Mouse (Mus musculus) hindbrain, postnatal 0 days (tissue): ENCODE measurements around the gene Pex16. TPM values are rescaled to one million over a fixed set of nuclear protein-coding genes. Genes with fewer than 3 reads are reported as not detected.

Experiments used
- ATAC-seq: fragments of 200-750 bp; cut with Nextera tagmentation; 2 replicates; pipeline ENCODE4 v1.8.0; 2017; ENCODE audit warnings: mild to moderate bottlenecking, moderate TSS enrichment, moderate library complexity
- DNase-seq: peaks from one replicate; pipeline ENCODE4 v3.0.0-alpha.2; 2015; ENCODE audit warnings: low spot score
- H3K27ac ChIP-seq: fragments of 300-500 bp; sonication (generic); 2 replicates; pipeline ENCODE4 v1.5.1; 2014; ENCODE audit warnings: mild to moderate bottlenecking
- H3K27me3 ChIP-seq: fragments of 300-500 bp; sonication (generic); 2 replicates; pipeline ENCODE4 v1.6.1; 2014; ENCODE audit warnings: low read length, mixed read lengths; ENCODE audit not compliant: insufficient read depth
- H3K36me3 ChIP-seq: fragments of 300-500 bp; sonication (generic); 2 replicates; pipeline ENCODE4 v1.6.1; 2014; ENCODE audit warnings: low read length, mixed read lengths; ENCODE audit not compliant: insufficient read depth
- H3K4me1 ChIP-seq: fragments of 300-500 bp; sonication (generic); 2 replicates; pipeline ENCODE4 v1.6.1; 2014; ENCODE audit warnings: antibody characterized with exemption, low read length, mixed read lengths; ENCODE audit not compliant: insufficient read depth
- H3K4me2 ChIP-seq: fragments of 300-500 bp; sonication (generic); 2 replicates; pipeline ENCODE4 v1.6.1; 2014; ENCODE audit warnings: low read depth, mild to moderate bottlenecking, low read length, moderate library complexity, mixed read lengths
- H3K4me3 ChIP-seq: fragments of 300-500 bp; sonication (generic); 2 replicates; pipeline ENCODE4 v1.5.1; 2014; ENCODE audit warnings: low read length
- H3K9ac ChIP-seq: fragments of 300-500 bp; sonication (generic); replicated peaks from 2 replicates; pipeline ENCODE4 v1.6.1; 2014; ENCODE audit warnings: mild to moderate bottlenecking, low read length, moderate library complexity, mixed read lengths
- H3K9me3 ChIP-seq: fragments of 300-500 bp; sonication (generic); 2 replicates; pipeline ENCODE4 v1.6.1; 2016; ENCODE audit warnings: low read length, mixed read lengths
- CTCF ChIP-seq: IDR thresholded peaks from 2 replicates; pipeline ENCODE4 v1.5.1; 2016; ENCODE audit warnings: antibody characterized with exemption, control low read depth, low read depth
- WGBS: fragments of 180-500 bp; shearing (Covaris S2); extraction: QIAGEN DNeasy Blood & Tissue Kit; methylation state at CpG from one replicate; pipeline ENCODE4 v1.1.7; 2014; 5-methylcytosine and 5-hydroxymethylcytosine counted together
- polyA plus RNA-seq: library from polyadenylated mRNA; unstranded; fragments of >200 nt; fragmentation: Nextera tagmentation; extraction: Ambion mirVana; gene quantifications from 2 replicates; pipeline ENCODE4 v1.2.1, GENCODE M21; 2015
- total RNA-seq: library from RNA; depleted of rRNA; stranded (reverse); fragments of >200 nt; gene quantifications from 2 replicates; pipeline ENCODE4 v1.2.3, GENCODE M21; 2014; rRNA removed

The Pex16 gene
- total RNA-seq (27.8 and 35.2 TPM in 2 replicates), polyA plus RNA-seq (44.3 and 48.6 TPM in 2 replicates)

DNA sequence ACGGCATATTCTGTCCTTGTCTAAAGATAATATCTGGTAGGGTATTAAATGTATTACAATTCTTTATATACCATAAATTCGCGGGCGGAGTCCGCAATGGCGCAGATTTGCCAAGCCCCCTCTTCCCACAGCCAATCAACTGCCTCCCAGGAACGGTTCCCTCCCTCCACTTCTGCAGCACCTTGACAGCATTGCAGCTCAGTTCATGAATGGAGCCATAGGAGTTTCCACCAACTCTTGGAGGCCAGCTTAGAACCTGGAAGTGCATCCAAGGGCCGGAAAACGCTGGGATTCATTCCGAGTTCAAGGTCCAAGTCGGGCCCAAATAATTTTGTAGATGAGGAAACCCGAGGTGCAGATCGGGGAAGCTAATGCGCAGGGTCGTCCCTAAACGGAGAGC, at the start of gene Pex16, which contains the start of gene Large2:
Pex16 (plus strand) TSS at position 163 of the 400 bp plus-strand sequence.
Large2 (minus strand) TSS at position 356 of the 400 bp plus-strand sequence.
- Histone ChIP-seq H3K4me2 (peak within 1 kb of the TSS; percentile 66), H3K9ac (peak within 1 kb of the TSS; percentile 56), H3K27me3 (no peaks in the 10 kb centered on the region), H3K36me3 (peaks cover 13% of the 10 kb centered on the region), H3K9me3 (no peaks in the 10 kb centered on the region), H3K4me3 (peak within 1 kb of the TSS; percentile 55), H3K27ac (peak within 1 kb of the TSS; percentile 80), H3K4me1 (peaks cover 29% of the 10 kb centered on the region)
- WGBS: 6% methylated on average over 16 of the region's 16 CpGs
- ATAC-seq: no peak
- DNase-seq: peak; percentile 71
- TF ChIP-seq CTCF: no peak

DNA sequence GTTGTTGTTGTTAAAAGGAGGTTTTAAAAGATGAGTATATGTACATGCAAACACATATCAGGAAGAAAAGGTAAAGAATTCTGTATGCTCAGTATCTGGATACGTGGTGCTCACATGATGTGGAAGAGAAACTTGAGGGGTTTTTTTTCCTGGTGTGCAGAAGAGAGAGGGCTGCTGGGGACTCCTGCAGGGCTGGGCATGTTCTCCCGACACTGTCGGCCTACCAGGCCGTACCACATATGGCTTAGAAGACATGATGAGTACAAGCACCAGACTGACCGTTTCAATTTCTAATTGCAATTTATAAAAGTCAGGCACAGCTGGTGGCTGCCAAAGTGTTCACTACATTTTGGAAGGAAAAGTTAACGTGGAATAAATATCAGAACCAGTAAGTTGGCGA, 48.8 kb upstream of the Pex16 start:
- H3K4me3 ChIP-seq: no peak overlapping the region
- no peaks in the 10 kb centered on the region for H3K9me3 ChIP-seq
- H3K4me2 ChIP-seq: no peak overlapping the region
- DNase-seq (no peak), ATAC-seq (no peak)
- H3K27ac ChIP-seq: no peak overlapping the region
- H3K27me3 ChIP-seq: no peaks in the 10 kb centered on the region
- no peak overlapping the region for H3K9ac ChIP-seq
- no peaks in the 10 kb centered on the region for H3K4me1 ChIP-seq
- peaks cover 7% of the 10 kb centered on the region; the same call in 1 of the 2 replicates for H3K36me3 ChIP-seq
- TF ChIP-seq CTCF: no peak
- 77% methylated on average over 7 of the region's 7 CpGs for WGBS

DNA sequence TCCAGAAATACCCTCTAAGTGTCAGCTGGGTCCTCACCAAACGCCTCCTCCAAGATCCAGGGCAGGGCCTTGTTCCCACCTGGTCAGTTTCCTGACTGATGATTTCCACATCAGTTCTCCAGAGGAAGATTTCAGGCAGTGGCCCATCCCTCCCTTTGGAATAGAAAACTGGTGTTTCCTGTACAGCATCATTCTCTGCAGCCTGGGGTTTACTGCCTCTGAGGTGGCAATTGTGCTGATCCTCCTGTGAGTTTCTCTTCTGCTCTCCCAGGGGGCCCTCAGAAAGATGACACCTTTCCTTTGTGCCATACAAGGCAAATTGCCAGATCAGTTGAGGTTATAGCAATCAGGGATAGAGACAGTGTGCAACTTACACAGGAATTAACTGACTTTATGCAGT, 48.3 kb upstream of the Pex16 start:
- no peak for ATAC-seq
- no peaks in the 10 kb centered on the region for H3K27me3 ChIP-seq
- H3K9me3 ChIP-seq: no peaks in the 10 kb centered on the region
- no peak overlapping the region for H3K9ac ChIP-seq
- H3K36me3 ChIP-seq: peaks cover 7% of the 10 kb centered on the region; the same call in 1 of the 2 replicates
- H3K4me2 ChIP-seq: no peak overlapping the region
- no peak overlapping the region for H3K4me3 ChIP-seq
- no peak for DNase-seq
- no peaks in the 10 kb centered on the region for H3K4me1 ChIP-seq
- H3K27ac ChIP-seq: no peak overlapping the region
- no peak for TF ChIP-seq CTCF
- WGBS: 96% methylated on average over 1 of the region's 1 CpGs

DNA sequence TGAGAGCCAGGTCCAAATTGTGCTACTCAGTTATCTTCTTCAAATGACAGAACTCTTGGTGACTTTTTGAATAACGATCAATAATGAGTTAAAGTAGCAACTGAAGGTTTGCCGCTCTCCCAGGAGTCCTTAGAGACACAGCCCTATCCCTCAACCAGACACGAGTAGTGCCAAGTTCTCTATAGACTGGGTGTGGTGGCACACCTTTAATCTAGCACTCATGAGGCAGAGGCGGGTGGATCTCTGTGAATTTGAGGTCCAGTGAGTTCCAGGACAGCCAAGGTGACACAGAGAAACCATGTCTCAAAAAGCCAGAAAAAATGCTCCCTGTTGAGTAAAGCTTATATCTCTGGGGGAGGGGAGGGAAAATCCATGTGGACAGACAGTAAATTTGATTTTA, 46.9 kb upstream of the Pex16 start:
- Histone ChIP-seq H3K27me3 (no peaks in the 10 kb centered on the region), H3K9me3 (no peaks in the 10 kb centered on the region), H3K4me3 (no peak overlapping the region), H3K4me2 (no peak overlapping the region), H3K36me3 (peaks cover 13% of the 10 kb centered on the region; the same call in 1 of the 2 replicates), H3K4me1 (no peaks in the 10 kb centered on the region), H3K27ac (no peak overlapping the region), H3K9ac (no peak overlapping the region)
- WGBS: 92% methylated on average over 4 of the region's 4 CpGs
- TF ChIP-seq CTCF: no peak
- ATAC-seq (no peak), DNase-seq (no peak)

DNA sequence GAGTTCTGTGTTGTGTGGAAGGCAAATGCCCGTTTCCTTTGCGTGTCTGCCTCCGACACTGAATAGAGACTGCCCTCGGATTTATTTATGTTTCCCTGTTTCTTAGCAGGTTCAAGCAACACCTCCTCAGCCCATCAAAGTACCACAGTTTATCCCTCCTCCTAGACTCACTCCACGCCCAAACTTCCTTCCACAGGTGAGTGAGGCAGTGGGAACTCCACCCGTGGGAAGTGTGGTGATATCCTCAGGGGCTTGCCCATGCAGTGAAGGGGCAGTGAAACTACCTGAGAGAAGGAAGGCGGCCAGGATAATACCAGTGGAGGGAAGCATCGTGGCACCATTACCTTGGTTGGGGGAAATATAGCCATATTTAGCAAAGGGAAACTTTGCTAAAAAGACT, 46.3 kb upstream of the Pex16 start:
- Histone ChIP-seq H3K36me3 (peaks cover 16% of the 10 kb centered on the region; the same call in 1 of the 2 replicates), H3K4me3 (no peak overlapping the region), H3K9ac (no peak overlapping the region), H3K4me2 (no peak overlapping the region), H3K27me3 (no peaks in the 10 kb centered on the region), H3K27ac (no peak overlapping the region), H3K9me3 (no peaks in the 10 kb centered on the region), H3K4me1 (no peaks in the 10 kb centered on the region)
- ATAC-seq (no peak), DNase-seq (no peak)
- 95% methylated on average over 8 of the region's 8 CpGs for WGBS
- TF ChIP-seq CTCF: no peak

DNA sequence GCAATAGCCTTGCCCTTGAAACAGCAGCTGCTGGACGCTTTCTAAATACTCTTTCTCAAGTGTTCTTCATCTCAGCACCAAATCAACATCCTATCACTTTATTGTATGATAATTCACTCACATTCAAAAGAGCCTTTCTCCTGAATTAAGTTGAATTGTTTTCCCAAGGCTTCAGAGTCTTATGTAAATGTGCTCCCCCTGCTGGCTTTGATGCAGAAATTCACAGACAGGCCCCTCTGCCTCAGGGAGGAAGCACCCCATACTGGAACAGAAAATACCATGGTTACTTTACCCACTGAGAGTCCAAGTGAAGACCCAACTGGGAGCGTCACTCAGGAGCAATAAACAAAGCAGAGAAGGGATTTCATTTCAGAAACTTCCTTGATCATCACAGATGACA, 43.6 kb upstream of the Pex16 start:
- Histone ChIP-seq H3K4me1 (no peaks in the 10 kb centered on the region), H3K27ac (no peak overlapping the region), H3K4me3 (no peak overlapping the region), H3K9me3 (no peaks in the 10 kb centered on the region), H3K36me3 (peaks cover 20% of the 10 kb centered on the region; the same call in 1 of the 2 replicates), H3K4me2 (no peak overlapping the region), H3K9ac (no peak overlapping the region), H3K27me3 (no peaks in the 10 kb centered on the region)
- 47% methylated on average over 2 of the region's 2 CpGs for WGBS
- peak; percentile 70 for TF ChIP-seq CTCF
- DNase-seq: peak; percentile 84
- 0 out of 2 replicates have a peak, but pooled peaks have one; percentile 56 for ATAC-seq

DNA sequence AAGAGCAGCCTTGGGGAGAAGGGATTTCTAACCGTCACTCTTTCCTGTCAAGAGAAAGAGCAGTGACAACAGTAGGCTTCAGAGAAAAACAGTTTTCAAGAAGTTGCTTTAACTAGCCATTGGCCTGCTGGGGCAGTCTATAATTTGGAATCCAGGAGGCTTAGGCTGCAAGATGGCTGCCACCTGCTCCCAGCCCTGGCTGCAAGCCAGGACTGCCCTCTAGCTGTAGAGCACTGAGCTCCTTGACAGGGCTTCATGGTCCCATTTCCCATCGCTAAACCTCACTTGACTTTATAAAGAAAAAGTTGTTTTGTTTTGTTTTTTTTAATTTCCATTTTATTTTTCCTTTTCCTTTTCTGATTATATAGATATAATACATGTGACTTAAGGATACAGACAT, 43.1 kb upstream of the Pex16 start:
- Histone ChIP-seq H3K4me3 (no peak overlapping the region), H3K9ac (no peak overlapping the region), H3K27me3 (no peaks in the 10 kb centered on the region), H3K36me3 (peaks cover 20% of the 10 kb centered on the region; the same call in 1 of the 2 replicates), H3K9me3 (no peaks in the 10 kb centered on the region), H3K27ac (no peak overlapping the region), H3K4me2 (no peak overlapping the region), H3K4me1 (no peaks in the 10 kb centered on the region)
- ATAC-seq: no peak
- WGBS: 63% methylated on average over 2 of the region's 2 CpGs
- DNase-seq: peak; percentile 86
- peak; percentile 66 for TF ChIP-seq CTCF
